24 mouse cellular contexts compared by ENCODE assay signal in genomic region chr10:27595675-27596074, GRCm38 (mm10). TPM values are rescaled to one million over a fixed set of nuclear protein-coding genes. Genes with fewer than 3 reads are reported as not detected.
DNase-seq lines count a peak whose midpoint lies in the region; ATAC-seq and TF ChIP-seq lines count a peak whose summit lies in the region.
"Had no signal": no experiment of that assay in that cellular context is flagged by ENCODE, and none has a peak within 500 bp of the region (broad histone marks: within the 10 kb centered on the region; RNA-seq: fewer than 3 reads in every experiment).

No protein-coding gene starts in this region.

- peak; percentile 97 for ATAC-seq in intestine, embryonic 15.5 days
- ATAC-seq in intestine, embryonic 16.5 days = peak; percentile 97
- ATAC-seq in intestine, postnatal 0 days = peak; percentile 99
- ATAC-seq: activated CD4-positive, CD25-positive, alpha-beta regulatory T cell, adult 4 months; CD4-positive, CD25-positive, alpha-beta regulatory T cell, adult 4 months; Patski had no signal

- 61% methylated on average over 3 of the region's 3 CpGs for WGBS in intestine, embryonic 15.5 days
- 63% methylated on average over 3 of the region's 3 CpGs for WGBS in intestine, embryonic 16.5 days
- 40% methylated on average over 3 of the region's 3 CpGs for WGBS in intestine, postnatal 0 days
- 41% methylated on average over 3 of the region's 3 CpGs for WGBS in large intestine, adult 2 months
- 87% methylated on average over 3 of the region's 3 CpGs for WGBS in thymus, adult 2 months

- peak; percentile 42 for DNase-seq in large intestine, adult 2 months (ENCODE audit: low read depth, low spot score)
- no peak for DNase-seq in ovary, postnatal 14 days (ENCODE audit: low spot score)
- no peak for DNase-seq in left cerebral cortex, adult 11 months (ENCODE audit: low spot score)
- DNase-seq in adrenal gland, adult 18-20 months (ENCODE audit: low spot score in 2 of 2) = no peak
- DNase-seq in thymus, adult 2 months = no peak
- DNase-seq: adrenal gland, adult 2 months; adrenal gland, adult 8-10 months; adrenal gland, postnatal 10 days; adrenal gland, postnatal 14 days; adrenal gland, postnatal 25 days; adrenal gland, postnatal 36 days; B cell, adult 2 months; cerebellum, adult 11 months; cerebellum, adult 11-12 months; cerebellum, adult 18-20 months had no signal

- H3K4me3 ChIP-seq in intestine, embryonic 15.5 days (replicated peaks) = no peak overlapping the region
- no peak overlapping the region for H3K4me3 ChIP-seq in intestine, embryonic 16.5 days (ENCODE audit: low read length)
- no peak overlapping the region for H3K4me3 ChIP-seq in intestine, postnatal 0 days (ENCODE audit: low read depth, low read length)
- H3K4me3 ChIP-seq in thymus, adult 2 months (ENCODE audit: control insufficient read depth, insufficient read depth, low read length) = no peak overlapping the region

- no peaks in the 10 kb centered on the region for H3K27me3 ChIP-seq in intestine, embryonic 15.5 days (replicated peaks)
- H3K27me3 ChIP-seq in intestine, embryonic 16.5 days (replicated peaks; ENCODE audit: control insufficient read depth, insufficient read depth, low read length) = no peaks in the 10 kb centered on the region
- H3K27me3 ChIP-seq in intestine, postnatal 0 days (replicated peaks; ENCODE audit: control insufficient read depth, insufficient read depth, low read length) = no peaks in the 10 kb centered on the region
- no peaks in the 10 kb centered on the region for H3K27me3 ChIP-seq in thymus, adult 2 months (ENCODE audit: control insufficient read depth, insufficient read depth, low read length)
- H3K27me3 ChIP-seq: CH12.LX, Patski had no signal

- H3K4me1 ChIP-seq in intestine, embryonic 15.5 days (replicated peaks) = no peaks in the 10 kb centered on the region
- H3K4me1 ChIP-seq in intestine, embryonic 16.5 days (ENCODE audit: control insufficient read depth, insufficient read depth, low read length) = no peaks in the 10 kb centered on the region
- no peaks in the 10 kb centered on the region for H3K4me1 ChIP-seq in intestine, postnatal 0 days (replicated peaks; ENCODE audit: control insufficient read depth, insufficient read depth, low read length)
- no peaks in the 10 kb centered on the region for H3K4me1 ChIP-seq in thymus, adult 2 months (replicated peaks; ENCODE audit: control insufficient read depth, insufficient read depth, low read length)

- H3K9ac ChIP-seq in intestine, embryonic 15.5 days = no peak overlapping the region
- no peak overlapping the region for H3K9ac ChIP-seq in intestine, embryonic 16.5 days (ENCODE audit: low read depth, low read length)
- H3K9ac ChIP-seq in intestine, postnatal 0 days (ENCODE audit: low read depth, low read length) = no peak overlapping the region

- H3K27ac ChIP-seq in intestine, embryonic 15.5 days = no peak overlapping the region
- no peak overlapping the region for H3K27ac ChIP-seq in intestine, embryonic 16.5 days (ENCODE audit: low read length)
- no peak overlapping the region for H3K27ac ChIP-seq in intestine, postnatal 0 days (ENCODE audit: low read depth, low read length)
- H3K27ac ChIP-seq in thymus, adult 2 months (ENCODE audit: control insufficient read depth, insufficient read depth, low read length) = no peak overlapping the region

- H3K36me3 ChIP-seq in intestine, embryonic 15.5 days = no peaks in the 10 kb centered on the region
- H3K36me3 ChIP-seq in intestine, embryonic 16.5 days (ENCODE audit: control insufficient read depth, insufficient read depth, low read length) = no peaks in the 10 kb centered on the region
- H3K36me3 ChIP-seq in intestine, postnatal 0 days (ENCODE audit: control insufficient read depth, insufficient read depth) = no peaks in the 10 kb centered on the region
- H3K36me3 ChIP-seq in thymus, adult 2 months (ENCODE audit: control insufficient read depth, insufficient read depth, low read length) = no peaks in the 10 kb centered on the region
- H3K36me3 ChIP-seq: G1E had no signal

- no peak for TF ChIP-seq CTCF in intestine, postnatal 0 days (IDR thresholded peaks at IDR 0.05; ENCODE audit: low read depth)
- TF ChIP-seq CTCF in thymus, adult 2 months (IDR thresholded peaks at IDR 0.05; ENCODE audit: borderline replicate concordance, control insufficient read depth, extremely low read depth, insufficient read depth, low read length, poor library complexity) = no peak

- no peak overlapping the region for H3K4me2 ChIP-seq in intestine, embryonic 15.5 days (replicated peaks)
- no peak overlapping the region for H3K4me2 ChIP-seq in intestine, embryonic 16.5 days (ENCODE audit: low read depth, low read length)
- no peak overlapping the region for H3K4me2 ChIP-seq in intestine, postnatal 0 days (replicated peaks; ENCODE audit: low read depth)

- no peak for TF ChIP-seq POLR2A in thymus, adult 2 months (IDR thresholded peaks at IDR 0.05; ENCODE audit: control insufficient read depth, extremely low read depth, insufficient read depth, low read length, poor library complexity)

- H3K9me3 ChIP-seq in intestine, embryonic 15.5 days = no peaks in the 10 kb centered on the region
- no peaks in the 10 kb centered on the region for H3K9me3 ChIP-seq in intestine, embryonic 16.5 days (ENCODE audit: control insufficient read depth, low read length)
- no peaks in the 10 kb centered on the region for H3K9me3 ChIP-seq in intestine, postnatal 0 days (ENCODE audit: control insufficient read depth)
- H3K9me3 ChIP-seq: G1E had no signal

RNA-seq across cellular contexts. Expression of gene Lama2, which starts 23.9 kb away (rescaled TPM):
- polyA plus RNA-seq in intestine, embryonic 15.5 days (2015; fragmentation: Nextera tagmentation; extraction: Ambion mirVana) = 6.7 and 6.8 TPM in 2 replicates
- 4.7 and 6.1 TPM in 2 replicates for polyA plus RNA-seq in intestine, embryonic 16.5 days (2015; fragmentation: Nextera tagmentation; extraction: Ambion mirVana)
- polyA plus RNA-seq in intestine, postnatal 0 days (2015; fragmentation: Nextera tagmentation; extraction: Ambion mirVana) = 6.3 and 6.9 TPM in 2 replicates
- polyA plus RNA-seq in large intestine, adult 2 months (2012; rRNA removed) = 2.6 and 4.9 TPM in 2 replicates
- 10 to 100 TPM; 18.6 to 24.5 TPM for total RNA-seq in adrenal gland, adult 18-20 months (2021)
- polyA plus RNA-seq in thymus, adult 2 months (2012; rRNA removed) = 1.7 and 2.9 TPM in 2 replicates
- total RNA-seq: CH12.LX, MEL had no signal
- polyA plus RNA-seq: G1E had no signal
